Mouse (Mus musculus) kidney, adult 18-20 months (tissue): ENCODE data around the gene 0610009B22Rik.
A peak's percentile ranks its signal among the peaks of the same experiment; 100 is the strongest.

ENCODE experiments used
- DNase-seq: peaks from one replicate; pipeline ENCODE4 v3.0.0; 2021

0610009B22Rik gene

DNA sequence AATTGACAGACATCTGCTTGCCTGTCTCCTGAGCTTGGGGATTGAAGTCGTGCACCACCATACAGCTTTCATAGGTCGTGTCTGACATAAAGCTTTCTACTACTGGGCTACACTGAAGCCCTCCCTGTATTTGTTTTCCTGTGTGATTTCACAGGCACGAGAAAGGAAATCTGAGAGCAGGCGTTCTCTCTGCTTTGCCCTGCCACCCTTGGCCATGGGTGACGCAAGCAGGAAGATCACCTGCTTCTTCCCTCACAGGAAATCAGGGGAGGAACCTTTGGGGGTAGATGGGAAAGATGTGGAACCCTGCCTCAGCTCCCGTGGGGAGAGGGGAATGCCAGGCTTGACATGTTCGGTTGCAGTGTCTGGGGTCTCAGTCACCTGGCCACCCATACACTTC, 30.4 kb downstream of the 0610009B22Rik start:
- DNase-seq, result no peak

DNA sequence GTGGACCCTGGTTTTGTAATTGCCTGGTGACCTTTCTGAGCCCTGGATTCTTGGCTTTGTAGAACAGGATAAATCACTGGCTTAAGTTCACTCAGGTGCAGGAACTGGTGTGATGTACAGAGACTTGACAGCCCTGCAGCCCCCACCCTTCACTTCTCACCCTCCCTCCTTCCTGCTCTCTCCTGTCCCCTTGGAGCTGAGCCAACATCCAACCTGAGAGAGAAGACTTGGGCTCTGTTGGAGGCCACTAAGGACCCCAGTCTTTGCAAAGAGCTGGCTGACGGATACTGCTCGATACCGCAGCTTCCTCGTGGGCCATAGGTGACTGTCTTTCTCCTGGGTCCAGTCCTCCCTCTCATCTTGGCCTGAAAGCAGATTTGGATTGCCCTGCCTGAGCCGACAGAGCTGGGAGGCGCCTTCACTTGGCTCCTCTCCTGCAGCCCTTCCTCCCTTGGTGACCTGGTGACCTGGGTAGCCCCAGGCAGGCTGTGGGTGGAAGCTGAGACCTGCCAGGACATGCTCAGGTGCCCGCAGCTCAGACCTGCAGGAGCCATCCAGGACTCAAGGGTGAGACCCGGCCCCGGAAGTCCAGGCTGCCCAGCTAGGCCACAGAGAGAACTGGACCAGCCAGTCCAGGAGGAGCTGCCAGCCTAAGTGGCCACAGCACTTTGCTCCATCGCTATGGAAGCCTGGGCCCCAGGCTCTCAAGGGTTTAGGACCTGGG, 31.7 kb downstream of the 0610009B22Rik start:
- DNase-seq, result peak; percentile 81

DNA sequence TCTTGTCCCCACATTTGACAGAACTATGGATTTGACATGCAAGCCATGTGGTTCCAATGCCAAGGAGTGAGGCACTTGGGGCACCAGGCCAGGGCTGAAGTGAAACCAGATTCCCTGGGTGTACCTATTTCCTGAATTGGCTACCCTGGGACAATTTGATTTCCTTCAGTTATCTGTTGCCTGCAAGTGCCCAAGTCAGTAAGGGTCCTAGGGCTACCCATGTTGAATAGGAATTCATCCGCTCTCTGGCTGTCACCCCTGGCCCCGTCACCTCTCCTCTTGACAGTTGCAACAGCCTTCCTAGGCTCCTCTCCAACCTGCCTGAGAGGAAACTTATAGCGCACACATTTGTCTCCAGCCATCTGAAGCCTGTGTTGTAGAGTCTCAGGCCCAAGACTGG, 33.8 kb downstream of the 0610009B22Rik start:
- DNase-seq, result no peak

DNA sequence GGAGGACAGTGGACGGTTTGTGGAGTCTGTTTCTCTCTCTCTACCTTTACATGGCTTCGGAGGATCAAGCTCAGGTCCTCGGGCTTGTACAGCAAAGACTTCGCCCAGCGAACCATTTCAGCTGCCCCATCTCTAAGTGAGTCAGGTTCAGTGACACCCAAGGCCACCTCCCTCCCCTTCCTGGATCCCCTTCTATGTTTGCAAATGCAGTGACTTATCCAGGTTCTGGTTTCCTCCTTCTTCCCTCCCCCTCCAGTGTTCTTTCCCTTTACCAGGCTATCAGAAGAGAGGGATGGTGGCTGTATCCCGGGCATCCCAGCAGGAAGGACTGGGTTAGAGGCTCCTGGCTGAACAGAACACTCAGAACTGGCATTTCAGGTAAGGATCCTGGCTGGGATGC, 34.9 kb downstream of the 0610009B22Rik start:
- DNase-seq, result no peak

DNA sequence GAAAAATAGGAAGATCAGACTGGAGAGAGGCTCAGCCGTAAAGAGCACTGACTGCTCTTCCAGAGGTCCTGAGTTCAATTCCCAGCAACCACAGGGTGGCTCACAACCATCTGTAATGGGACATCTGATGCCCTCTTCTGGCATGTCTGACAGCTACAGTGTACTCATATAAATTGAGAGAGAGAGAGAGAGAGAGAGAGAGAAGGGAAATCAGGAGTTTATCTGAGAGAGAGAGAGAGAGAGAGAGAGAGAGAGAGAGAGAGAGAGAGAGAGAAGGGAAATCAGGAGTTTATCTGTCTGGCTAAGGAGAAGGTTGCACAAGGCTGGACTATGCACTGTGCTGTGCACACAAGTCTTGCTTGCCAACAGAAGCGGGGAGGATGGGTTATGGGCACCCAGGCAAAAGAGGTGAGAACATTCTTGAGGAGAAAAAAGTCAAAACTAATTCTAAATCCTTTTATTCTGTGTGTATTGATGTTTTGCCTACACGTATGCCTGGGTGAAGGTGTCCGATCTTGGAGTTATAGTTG, 35.7 kb downstream of the 0610009B22Rik start:
- DNase-seq, result no peak

DNA sequence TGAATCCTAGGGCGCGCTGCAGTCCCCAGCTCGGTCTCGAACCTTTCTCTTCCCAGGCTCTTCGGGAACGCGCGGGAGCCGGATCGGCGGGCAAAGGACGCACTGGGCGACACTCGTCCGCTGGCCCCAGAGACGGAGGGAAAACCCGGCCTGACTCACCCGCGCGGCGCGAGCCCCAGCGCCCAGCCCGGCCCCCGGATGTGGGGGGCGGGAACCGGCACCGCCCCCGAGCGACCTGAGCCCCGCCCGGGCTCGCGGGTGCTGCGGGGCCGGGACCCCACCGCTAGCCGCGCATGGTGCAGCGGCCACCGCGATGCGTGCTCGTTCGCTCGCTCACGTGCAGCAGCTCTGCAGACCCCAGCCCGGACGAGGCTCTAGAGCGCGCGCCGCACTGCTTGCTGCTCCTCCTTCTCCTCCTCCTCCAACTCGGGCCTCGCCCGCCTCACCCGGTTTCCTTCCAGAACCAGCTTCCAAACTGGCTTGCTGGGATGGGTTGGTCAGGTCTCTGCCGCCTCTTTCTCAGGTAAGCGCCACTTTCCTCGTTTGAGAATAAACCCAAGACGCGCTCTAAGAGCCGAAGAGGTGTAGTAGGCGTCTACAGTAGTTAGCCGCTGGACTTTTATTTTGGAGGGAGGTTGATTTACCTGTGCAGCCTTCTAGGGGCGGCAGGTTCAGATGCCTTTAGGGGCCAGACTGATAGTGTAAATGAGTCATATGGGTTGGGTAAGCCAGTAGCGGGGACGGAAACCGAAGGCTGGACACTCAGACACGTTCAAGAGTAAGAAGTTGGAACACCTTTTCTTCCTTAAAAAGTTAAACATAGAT, 37.8 kb downstream of the 0610009B22Rik start, which contains the start of the genes N4bp3 and D930048N14Rik:
TSS of gene N4bp3 (minus strand) at position 152 of the 825 bp plus-strand sequence.
TSS of gene D930048N14Rik (plus strand) at position 264 of the 825 bp plus-strand sequence.
- peak; percentile 87 for DNase-seq

DNA sequence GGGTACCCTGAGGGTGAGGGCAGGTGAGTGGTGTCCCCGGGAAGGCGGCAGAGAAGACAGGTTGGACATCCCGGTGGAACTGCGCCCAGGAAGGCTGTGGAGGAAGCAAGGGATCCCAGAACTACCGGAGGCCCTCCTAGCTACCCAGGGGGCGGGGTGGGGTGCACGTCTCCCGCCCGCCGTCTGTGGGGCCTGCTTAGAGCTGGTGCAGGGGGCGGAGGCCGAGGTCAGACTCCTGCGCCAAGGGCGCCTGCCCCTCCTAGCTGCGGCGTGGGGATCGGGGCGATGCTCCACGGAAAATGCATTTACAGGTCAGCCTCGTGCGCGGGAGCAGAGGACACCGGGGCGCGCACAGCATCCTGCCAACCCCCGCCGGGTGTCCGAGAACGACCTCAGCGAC, 38.4 kb downstream of the 0610009B22Rik start:
- no peak for DNase-seq

DNA sequence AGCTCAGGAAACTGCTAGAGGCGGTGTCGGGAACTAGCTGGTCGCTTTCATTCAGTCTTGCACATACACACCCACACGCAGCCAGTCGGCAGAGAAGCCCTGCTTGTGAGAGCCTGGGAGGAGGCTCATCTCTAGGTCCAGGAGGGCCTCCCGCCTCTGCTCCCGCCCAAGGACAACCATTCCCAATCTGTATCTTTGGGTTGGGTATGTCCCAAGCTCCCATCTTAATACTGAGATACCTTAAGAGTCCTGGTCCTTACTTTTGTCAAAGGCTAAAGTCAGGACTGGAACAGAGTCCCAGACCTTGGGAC, 38.8 kb downstream of the 0610009B22Rik start:
- peak; percentile 24 for DNase-seq

DNA sequence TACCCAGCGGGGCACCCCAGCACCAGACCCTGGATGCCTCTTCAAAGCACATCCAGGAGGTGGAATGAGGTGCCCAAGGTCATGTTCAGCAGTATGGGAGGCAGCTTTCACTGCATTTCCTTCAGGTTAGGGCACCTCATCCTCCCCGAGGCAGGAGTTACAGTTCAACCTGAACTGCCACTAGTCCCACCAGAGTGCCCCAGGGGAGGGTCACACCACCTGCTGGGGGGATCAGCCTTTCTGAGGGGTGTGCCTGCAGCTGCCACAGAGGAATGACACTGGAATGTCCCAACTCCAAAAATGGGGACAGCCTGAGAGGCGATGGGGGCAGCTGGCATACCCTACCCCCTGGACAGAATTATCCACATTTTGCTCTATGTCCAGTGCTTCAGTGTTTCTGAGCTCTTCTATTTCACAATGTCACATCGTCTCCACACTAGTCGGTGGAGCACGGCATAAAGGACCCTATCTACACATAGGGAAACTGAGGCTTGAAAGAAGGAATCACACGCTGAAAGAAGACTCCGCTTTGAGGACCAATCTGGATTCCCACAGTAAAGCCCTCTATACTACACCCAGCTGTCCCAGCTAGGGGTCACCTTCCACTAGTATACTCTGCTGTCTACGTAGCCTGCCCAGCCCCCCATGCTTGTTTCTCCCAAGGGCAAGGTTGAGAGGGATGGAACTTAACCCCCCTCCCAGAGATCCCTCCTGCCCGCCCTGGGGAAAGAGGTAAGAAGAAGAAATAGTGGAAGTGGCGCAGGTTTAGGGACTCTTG, 39.4 kb downstream of the 0610009B22Rik start:
- DNase-seq, result no peak

DNA sequence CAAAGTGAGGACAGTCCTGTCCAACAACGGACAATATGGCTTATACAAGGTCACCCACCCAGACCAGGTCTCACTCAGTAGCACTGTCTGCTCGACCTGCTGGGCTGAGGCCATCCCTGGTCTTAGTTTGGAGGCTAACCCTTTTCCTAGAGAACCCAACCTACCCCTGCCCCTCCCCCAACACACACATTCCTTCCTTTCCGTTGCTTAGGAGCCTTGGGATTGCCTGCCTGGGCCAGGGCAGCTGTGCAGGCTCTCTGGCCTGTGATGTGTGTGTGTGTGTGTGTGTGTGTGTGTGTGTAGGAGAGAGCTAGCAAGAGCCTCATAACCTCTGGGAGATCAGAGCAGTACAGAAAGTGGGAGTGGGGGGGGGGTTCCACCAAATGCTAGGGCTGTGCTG, 40.1 kb downstream of the 0610009B22Rik start:
- DNase-seq, result no peak

DNA sequence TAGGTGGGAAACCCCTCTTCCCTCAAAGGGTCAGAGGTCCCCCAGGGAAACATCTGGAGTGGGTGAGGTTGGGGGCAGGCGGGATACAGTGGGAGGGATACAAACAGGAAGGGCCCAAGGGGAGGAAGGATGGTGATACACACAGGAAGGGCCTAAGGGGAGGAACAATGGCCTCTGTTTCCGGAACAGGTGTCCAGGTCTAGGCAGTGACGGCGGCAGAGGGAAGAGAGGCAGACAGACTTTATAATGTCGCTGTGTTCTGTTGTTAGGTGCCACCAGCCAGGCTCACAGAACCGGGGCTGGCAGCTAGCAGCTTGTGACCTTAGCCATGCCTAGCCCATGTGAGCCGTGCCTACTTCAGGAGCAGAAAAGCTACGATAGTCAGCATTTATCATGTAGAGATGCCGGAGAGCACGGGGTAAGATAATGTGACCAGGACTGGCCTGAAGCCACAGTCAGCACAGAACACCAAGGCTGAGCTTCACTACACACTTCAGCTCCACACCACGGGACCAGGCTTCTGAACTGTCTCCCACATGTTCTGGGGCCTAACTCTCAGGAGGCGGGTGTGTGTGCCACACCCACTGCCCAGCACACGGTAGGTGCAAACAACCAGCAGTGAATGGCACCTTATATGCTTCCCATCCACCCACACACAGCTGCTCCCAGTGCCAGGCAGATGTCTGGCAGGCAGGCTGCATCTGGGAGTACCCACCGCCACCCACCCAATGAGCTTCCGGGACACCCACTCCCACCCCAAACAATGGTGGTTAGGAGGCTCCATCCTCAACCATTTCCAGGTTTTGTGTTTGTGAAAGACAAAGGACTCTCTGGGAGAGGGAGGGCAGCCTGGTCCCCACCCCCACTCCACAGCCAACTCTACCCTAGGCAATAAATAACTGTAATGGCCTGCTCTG, 41.7 kb downstream of the 0610009B22Rik start:
- peak; percentile 52 for DNase-seq

DNA sequence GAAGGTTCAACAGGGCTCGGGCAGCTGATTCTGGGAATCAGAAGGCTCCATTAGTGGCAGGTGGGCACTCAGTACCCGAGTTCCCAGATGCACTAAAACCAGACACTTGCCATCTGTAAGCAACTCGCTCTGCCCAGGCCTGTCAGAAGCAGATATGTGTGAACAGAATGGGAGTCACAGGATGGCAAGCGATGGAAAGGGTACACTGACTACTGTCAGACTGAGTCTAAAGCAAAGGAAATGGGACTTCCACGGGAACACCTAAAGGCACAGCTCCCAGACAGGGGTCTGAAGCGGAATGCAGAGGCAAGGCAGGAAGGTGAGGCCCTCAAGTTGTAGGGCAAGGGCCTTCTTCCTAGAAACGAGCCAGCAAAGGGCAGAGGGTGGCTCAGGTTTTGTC, 42.4 kb downstream of the 0610009B22Rik start:
- DNase-seq, result no peak

DNA sequence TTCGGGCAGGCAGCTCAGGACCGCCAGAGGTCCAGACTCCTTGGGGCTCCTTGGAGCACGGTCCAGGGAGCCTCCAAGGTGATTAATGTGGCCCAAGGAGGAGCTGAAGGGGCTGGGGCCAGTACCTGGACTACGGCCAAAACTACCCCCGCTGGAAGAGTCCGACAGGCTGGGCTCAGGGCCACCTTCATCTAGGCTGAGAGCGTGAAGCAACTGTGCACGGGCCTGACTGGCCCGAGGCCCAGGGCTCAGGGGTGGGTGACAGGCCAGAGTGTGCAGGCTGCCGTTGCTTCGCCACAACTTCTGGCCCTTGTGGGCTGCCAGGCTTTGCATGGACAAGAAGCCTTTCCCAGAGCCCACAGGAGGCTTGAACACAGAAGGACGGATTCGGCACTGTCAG, 43.4 kb downstream of the 0610009B22Rik start:
- no peak for DNase-seq

DNA sequence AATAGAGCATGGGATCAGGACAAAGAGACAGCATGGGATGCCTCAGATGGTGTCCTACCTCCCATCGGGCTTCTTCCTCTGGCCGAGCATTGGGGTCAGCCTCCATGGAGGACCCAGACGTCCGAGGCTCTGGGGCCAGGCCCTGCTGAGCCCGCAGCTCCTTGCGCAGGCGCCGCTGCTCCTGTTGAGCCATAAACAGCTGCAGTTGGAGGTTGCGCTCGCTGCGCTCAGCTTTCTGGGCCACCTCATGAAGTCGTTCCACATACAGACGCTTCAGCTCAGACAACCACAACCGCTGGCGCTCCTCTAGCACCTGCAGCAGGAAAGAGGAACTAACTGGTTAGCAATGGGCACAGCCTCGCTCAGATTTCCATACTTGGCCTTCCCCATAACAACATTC, 44.5 kb downstream of the 0610009B22Rik start:
- no peak for DNase-seq

DNA sequence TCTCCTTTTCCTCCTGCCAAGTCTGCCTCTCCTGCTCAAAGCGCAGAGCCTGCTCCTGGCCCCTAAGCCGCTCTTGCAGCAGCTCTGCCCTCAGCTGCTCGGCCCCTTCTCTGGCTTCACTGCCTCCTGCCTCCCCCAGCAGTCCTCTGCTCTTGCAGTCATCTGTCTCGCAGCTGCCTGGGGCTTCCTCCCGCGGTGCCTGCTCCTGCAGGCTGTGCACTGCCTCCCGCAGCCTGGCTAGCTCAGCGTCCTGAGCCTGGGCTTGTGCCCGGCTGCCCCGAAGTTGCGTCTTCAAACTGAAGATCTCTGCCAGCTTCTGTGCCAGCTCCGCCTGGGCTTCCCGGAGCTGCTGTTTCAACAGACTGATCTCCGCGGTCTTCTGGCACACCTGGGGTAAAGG, 44.9 kb downstream of the 0610009B22Rik start:
- peak; percentile 32 for DNase-seq

DNA sequence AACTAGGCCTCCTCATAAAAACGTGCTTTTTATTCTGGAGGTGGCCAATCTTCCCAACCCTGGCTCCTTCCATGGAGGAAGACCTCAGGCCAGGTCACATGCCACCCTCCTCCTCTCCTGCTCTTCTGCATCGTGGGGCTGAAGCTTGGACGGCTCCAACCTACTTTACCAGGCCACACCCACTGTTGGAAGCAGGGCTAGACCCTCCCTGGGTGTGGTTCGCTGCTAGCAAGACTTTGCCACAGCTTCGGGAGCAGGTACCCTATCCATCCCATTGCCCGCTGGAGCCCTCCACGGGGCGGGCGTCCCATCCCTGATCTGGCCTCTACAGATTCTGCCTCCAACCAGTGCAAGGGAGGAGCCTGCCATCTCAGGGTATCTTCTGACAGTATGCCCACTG, 45.5 kb downstream of the 0610009B22Rik start:
- no peak for DNase-seq

DNA sequence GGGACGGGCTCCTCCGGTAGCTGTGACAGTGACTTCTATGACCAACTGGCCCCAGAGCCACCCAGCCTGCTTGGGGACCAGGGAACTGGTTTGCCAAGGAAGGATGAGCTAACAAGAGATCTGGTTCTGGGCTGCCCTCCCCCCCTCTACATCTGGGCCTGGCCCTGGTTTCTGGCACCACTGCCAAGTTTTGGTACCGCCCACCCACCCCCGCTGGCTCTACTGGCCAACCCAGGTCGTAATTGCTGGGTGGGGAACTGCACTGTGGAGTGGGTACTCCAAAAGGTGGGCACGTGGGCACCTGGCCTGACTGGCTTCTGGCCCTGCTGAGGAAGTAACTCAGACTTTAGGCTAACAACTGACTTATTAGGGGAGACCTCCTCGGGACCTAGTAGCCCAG, 47.9 kb downstream of the 0610009B22Rik start:
- no peak for DNase-seq

DNA sequence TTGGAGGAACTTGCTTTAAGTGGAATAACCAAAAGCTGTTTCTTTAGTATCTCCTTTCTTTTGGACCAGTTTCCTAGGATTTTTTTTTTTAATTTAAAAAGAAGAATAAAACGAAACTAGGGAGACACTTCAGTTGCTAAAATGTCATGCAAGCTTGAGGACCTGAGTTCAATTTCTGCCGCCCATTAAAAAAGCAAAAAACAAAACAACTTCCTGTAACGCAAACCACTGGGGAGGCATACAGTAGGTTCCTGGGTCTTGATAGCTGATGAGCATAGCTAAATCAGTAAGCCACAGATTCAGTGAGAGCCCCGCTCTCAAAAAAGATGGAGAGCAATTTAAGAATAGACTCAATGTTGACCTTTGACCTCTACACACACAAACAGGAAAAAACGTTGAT, 50.2 kb downstream of the 0610009B22Rik start:
- no peak for DNase-seq

DNA sequence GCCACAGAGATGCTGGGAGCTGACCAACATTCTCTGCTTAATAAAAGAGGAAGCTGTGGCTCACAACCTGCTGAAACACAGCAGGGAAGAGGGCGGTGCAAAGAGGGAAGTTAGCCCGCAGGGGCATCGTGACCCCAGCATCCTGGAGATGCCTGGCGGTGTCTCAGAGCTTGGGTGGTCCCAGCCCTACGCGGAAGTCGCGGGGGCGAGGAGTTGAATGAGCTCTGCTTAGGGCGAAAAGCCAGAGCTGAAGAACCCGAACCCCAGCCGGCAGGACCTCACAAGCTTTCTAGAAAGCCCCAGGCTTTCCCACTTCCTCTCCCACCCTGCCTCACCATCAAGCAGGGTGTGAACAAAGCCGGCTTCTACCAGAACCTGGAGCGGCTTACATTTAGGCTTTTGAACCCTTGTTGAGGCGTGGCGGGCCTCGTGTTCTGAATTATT, 50.7 kb downstream of the 0610009B22Rik start:
- no peak for DNase-seq

DNA sequence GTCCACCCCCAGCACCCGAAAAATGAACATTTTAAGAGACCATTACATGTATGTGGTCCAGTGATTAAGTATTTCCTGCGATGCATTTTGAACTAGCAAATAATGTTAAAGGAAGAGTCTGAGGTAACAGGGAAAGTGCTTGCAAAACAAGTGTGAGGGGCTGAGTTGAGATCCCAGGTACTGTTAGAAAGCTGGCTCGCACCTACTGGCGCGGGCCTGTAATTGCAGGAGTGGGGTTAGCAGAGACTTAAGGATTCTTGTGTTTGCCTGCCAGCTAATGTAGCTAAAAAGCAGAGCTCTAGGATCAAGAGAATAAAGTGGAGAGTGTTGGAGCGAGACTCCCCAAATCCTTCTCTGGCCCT, 52.4 kb downstream of the 0610009B22Rik start:
- DNase-seq, result peak; percentile 61

DNA sequence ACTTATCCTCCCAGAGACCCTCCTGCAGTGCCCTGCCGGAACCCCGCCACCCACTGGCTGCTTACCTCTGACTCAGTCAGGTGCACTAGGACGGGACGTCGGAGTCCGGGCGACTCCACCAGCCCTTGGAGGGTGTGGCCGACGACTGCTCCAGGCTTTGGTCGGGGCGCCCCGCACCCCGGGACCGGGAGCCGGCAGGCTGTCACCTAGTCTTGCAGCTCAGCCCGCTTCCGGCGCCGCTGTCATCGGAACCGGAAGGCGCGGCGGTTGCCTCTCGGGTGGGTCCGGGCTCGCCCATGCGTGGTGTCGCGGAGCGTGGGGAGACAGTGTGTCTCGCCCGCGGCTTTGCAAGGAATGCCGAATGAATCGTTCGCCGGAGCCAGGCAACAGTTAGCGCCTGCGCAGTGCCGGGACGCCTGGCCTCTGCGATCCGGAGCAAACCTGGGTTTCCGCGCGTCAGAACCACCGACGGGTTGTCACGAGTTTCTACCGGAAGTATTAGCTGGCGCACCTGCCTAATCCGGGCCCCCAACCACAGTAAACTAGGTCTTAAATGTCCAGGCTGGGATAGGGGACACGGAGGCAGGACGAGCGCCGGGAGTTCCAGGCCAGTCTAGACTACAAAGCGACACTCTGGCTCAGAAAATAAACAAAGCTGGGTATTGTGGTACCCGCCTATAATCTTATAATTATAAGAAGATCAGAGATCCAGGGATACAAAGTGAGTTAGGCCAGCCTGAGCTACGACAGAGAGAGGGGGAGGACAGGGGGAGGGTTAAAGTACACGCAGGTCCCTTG, 53.0 kb downstream of the 0610009B22Rik start, which contains the start of gene Rmnd5b:
TSS of gene Rmnd5b (minus strand) at position 372 of the 798 bp plus-strand sequence.
- DNase-seq, result peak; percentile 91
